Mouse (Mus musculus) left cerebral cortex, adult 2 months (tissue): ENCODE measurements around the gene Ttll5. TPM values are rescaled to one million over a fixed set of nuclear protein-coding genes. Genes with fewer than 3 reads are reported as not detected.

ENCODE experiments used
- DNase-seq, 2 experiments: peaks; one replicate each; pipeline ENCODE4 v3.0.0; 2021 to 2022; ENCODE audit warnings: low spot score in 2 of 2, mixed read lengths in 1 of 2; ENCODE audit errors: extremely low spot score in 1 of 2
- H3K27ac ChIP-seq: fragments of 200-600 bp; 2 replicates; pipeline ENCODE4 v1.8.1; 2022
- H3K4me3 ChIP-seq: fragments of 200-600 bp; 2 replicates; pipeline ENCODE4 v1.8.1; 2022
- CTCF ChIP-seq: fragments of 200-600 bp; IDR thresholded peaks from 2 replicates; pipeline ENCODE4 v1.8.1; 2022; ENCODE audit warnings: antibody characterized with exemption, mild to moderate bottlenecking, moderate library complexity
- intact Hi-C: fragments of 180-260 bp; cut with DNase I; formaldehyde crosslinking; loops from one replicate; pipeline ENCODE4 v1.15.1; 2025
- total RNA-seq, 2 experiments: library from RNA; stranded (reverse); gene quantifications; 2 replicates each; pipeline ENCODE4 v1.2.3; 2021

Ttll5 gene
- total RNA-seq, 2 experiments from 2014 or later = 45.4 to 47.7 TPM

- H3K27ac ChIP-seq = no peak overlapping the region
- DNase-seq = no peak
- intact Hi-C loops = loop anchor here (5.0 kb wide), 1 partner anchor 144 kb away; the partner anchor contains the start of gene Tgfb3
- no peak for TF ChIP-seq CTCF
- H3K4me3 ChIP-seq = no peak overlapping the region
These were observed 108.8 kb downstream of the Ttll5 start for GRCm38 (mm10) chr12:85933241-85933640.

GRCm38 (mm10) chr12:85937384-85937783 lies 112.9 kb downstream of the Ttll5 start:
- TF ChIP-seq CTCF = no peak
- H3K4me3 ChIP-seq = no peak overlapping the region
- no peak for DNase-seq
- intact Hi-C loops = no loop called here
- H3K27ac ChIP-seq = no peak overlapping the region

- no peak overlapping the region for H3K4me3 ChIP-seq
- no peak overlapping the region for H3K27ac ChIP-seq
- intact Hi-C loops = no loop called here
- no peak for TF ChIP-seq CTCF
- no peak for DNase-seq
These were observed 119.0 kb downstream of the Ttll5 start for GRCm38 (mm10) chr12:85943456-85943855.

GRCm38 (mm10) chr12:85944419-85944818 lies 120.0 kb downstream of the Ttll5 start:
- no peak overlapping the region for H3K4me3 ChIP-seq
- TF ChIP-seq CTCF = no peak
- no peak overlapping the region for H3K27ac ChIP-seq
- DNase-seq = no peak
- intact Hi-C loops = no loop called here

- intact Hi-C loops = no loop called here
- no peak for TF ChIP-seq CTCF
- no peak overlapping the region for H3K4me3 ChIP-seq
- no peak overlapping the region for H3K27ac ChIP-seq
- DNase-seq = no peak
These were observed 122.7 kb downstream of the Ttll5 start for GRCm38 (mm10) chr12:85947161-85947560.

DNA sequence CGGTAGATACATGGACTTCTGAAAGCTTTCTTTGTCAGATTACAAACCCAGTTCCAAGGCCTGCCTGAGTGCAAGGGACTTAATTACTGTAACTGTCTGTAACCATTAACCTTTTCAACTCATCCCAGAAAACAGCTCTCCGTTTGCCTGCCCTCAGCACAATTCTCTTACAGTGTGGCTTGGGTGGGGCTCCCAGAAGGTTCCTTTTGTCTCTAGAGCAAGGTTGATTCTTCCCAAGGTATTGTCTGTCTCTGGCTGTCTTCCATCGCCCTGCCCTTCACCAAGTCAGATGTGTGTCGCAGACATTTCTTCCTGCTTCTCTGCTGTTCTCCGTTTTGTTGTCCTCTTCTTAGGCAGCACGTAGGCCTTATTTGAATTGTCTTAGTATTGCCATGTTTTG lies 125.2 kb downstream of the Ttll5 start:
- Histone ChIP-seq H3K27ac (no peak overlapping the region), H3K4me3 (no peak overlapping the region)
- intact Hi-C loops = no loop called here
- no peak for TF ChIP-seq CTCF
- no peak for DNase-seq

DNA sequence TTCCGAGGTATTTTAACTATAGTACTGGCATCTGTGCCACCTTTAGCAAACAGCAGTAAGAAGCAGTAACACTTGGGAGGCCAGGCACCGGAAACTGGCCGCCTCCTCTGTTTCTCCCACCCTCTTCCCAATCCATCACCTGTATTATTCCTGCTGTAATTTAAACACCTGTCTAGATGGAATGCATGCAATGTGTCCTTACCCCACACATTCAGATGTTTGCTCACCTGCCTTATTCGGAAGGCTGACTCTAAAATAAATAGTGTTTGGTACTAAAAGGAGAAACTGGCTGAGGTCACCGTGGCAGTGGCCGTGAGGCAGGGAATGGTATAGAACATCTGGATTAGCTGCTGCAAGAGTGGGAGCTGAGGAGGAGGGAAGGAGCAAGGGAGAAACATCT lies 125.9 kb downstream of the Ttll5 start:
- intact Hi-C loops = no loop called here
- no peak for TF ChIP-seq CTCF
- no peak for DNase-seq
- no peak overlapping the region for H3K4me3 ChIP-seq
- no peak overlapping the region for H3K27ac ChIP-seq

DNA sequence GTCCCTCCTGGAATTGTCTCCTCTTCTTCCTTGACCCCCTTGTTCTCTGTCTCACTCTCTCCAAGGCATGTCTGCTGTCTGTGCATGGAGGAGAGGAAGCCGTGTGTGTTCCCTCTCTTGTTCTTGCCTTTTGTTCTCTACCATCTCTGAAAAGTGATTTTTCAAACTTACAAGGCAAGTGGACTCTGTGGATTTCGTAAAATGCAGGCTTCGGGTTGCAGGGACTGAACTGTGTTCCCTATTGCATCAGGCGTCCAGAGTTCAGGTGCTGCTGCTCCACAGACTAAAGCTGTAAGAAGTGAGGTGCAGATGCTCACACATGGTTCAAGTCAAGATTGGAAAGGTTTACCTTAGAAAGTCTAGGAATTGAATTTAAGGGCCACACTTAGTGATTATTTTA lies 126.6 kb downstream of the Ttll5 start:
- Histone ChIP-seq H3K27ac (no peak overlapping the region), H3K4me3 (no peak overlapping the region)
- DNase-seq = no peak
- TF ChIP-seq CTCF = no peak
- intact Hi-C loops = no loop called here

DNA sequence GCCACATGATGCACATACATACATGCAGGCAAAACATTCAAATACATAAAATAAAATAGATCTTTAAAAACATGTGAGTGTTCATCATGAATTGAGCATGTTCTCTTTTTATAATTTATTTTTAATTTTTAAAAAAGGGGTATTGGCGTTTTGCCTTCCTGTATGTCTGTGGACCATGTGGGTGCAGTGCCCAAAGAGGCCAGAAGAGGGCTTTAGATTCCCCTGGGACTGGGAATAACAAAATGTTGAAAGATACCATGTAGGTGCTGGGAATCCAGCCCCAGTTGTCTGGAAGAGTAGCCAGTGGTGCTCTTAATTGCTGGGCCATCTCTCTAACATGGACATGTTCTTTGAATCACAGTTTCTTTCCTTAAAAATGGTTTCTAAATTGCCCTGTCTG lies 127.4 kb downstream of the Ttll5 start:
- no peak for DNase-seq
- Histone ChIP-seq H3K27ac (peak overlapping the region; percentile 42; the same call in 1 of the 2 replicates), H3K4me3 (no peak overlapping the region)
- intact Hi-C loops = no loop called here
- peak; percentile 50 for TF ChIP-seq CTCF

DNA sequence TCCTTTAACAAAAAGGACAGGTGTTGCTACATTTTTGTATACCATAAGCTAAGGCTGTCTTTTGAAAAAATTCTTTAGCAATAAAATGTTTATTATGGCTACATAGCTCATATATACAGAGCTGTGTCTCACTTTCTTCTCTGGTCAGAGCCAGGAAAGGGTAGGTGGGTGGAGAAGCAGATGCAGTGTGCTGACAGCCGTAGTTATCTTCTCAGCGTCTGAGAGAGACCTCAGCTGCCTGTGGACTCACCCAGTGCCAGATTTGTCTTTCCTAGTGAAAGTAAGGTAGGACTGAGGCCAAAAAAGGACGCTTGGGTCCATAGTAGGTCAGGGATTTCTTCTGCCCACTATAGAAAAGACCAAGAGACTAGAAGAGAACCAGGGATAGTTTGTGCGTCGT lies 127.9 kb downstream of the Ttll5 start:
- peak overlapping the region; percentile 32; the same call in 1 of the 2 replicates for H3K27ac ChIP-seq
- no peak for TF ChIP-seq CTCF
- peak in 1 of 2 experiments; percentile 36 for DNase-seq
- H3K4me3 ChIP-seq = no peak overlapping the region
- intact Hi-C loops = no loop called here

DNA sequence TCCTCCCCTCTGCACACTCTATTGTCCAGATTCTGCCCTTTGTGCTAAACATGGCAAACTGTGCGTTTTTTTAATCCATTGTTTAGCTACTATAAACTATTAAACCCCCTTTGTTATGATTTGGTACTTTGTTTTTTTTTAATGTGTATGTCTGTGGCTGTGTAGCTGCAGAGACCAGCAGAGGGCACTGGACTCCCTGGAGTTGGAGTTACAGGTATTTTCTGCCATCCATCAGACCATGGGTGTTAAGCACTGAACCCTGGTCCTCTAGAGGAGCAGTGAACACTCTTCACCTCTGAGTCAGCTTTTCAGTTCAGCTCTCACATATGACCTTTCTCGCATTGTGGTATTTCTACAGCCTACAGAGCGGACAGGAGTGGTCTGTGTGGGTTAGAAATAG lies 129.7 kb downstream of the Ttll5 start:
- DNase-seq = no peak
- no peak overlapping the region for H3K4me3 ChIP-seq
- intact Hi-C loops = loop anchor here (1.0 kb wide), 1 partner anchor 125 kb away; the partner anchor contains the start of gene Tgfb3
- TF ChIP-seq CTCF = peak; percentile 53
- no peak overlapping the region for H3K27ac ChIP-seq

DNA sequence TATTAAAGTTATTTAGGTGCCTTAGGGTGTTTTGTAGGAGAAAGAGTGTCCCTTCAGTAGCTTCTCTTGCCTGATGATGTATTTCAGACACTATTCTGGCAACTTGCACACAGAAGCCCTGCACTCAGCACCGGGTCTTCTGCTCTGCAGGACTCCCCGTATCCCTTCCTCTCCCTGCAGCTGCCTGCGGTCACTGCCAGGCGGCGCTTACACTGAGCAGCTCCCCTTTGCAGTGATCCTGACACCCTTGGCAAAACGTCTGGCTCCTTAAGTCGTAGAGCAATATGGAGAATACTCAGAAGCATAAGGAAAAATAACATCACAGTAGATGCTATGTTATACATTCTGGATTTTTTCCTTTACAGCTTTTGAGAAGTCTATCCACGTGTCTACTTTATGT lies 130.6 kb downstream of the Ttll5 start:
- TF ChIP-seq CTCF = no peak; the same call in 1 of the 2 replicates
- Histone ChIP-seq H3K27ac (peak overlapping the region; percentile 56), H3K4me3 (no peak overlapping the region)
- no peak for DNase-seq
- intact Hi-C loops = no loop called here

DNA sequence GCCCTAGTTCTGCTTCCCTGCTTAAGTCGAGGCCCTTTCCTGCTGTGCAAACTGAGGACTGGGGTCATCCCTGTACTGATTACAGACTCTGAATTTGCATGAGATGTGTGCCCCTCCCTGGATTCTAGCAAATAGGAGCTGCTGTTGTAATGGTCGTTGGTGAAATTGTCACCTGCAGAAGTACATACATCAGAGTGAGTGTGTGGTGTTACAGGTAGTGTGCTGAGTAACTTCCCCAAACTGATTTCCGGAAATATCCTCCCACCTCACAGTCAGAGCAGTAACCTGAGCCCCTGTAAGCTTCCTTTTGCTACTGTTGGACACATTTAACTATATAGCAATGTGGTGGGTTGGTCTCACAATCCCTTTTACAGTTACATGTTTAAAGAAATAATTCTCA lies 131.2 kb downstream of the Ttll5 start:
- Histone ChIP-seq H3K4me3 (no peak overlapping the region), H3K27ac (peak overlapping the region; percentile 56)
- DNase-seq = no peak
- TF ChIP-seq CTCF = no peak
- intact Hi-C loops = loop anchor here (2.0 kb wide), 1 partner anchor 45 kb away; no protein-coding TSS in a partner anchor
